Mouse (Mus musculus): ENCODE results near the gene Lclat1. TPM values are rescaled to one million over a fixed set of nuclear protein-coding genes. Genes with fewer than 3 reads are reported as not detected.

Lclat1 gene
- total and polyA plus RNA-seq, 3 experiments: 6.3 to 9.6 (median 7.0) TPM

GRCm38 (mm10) chr17:73271797-73272600, 164.2 kb downstream of the Lclat1 start:
- no peak overlapping the region for H3K4me2 ChIP-seq (ENCODE audit: insufficient read depth, low read depth, poor library complexity, severe bottlenecking)
- H3K79me2 ChIP-seq (replicated peaks; ENCODE audit: control insufficient read depth, extremely low read depth, insufficient read depth, poor library complexity, severe bottlenecking): no peaks in the 10 kb centered on the region
- H3K4me3 ChIP-seq (replicated peaks in 1 of 3; ENCODE audit: low read depth in 2 of 3, low read length in 2 of 3, poor library complexity in 1 of 3): no peak overlapping the region
- TF ChIP-seq ZC3H11A (IDR thresholded peaks at IDR 0.05; ENCODE audit: low read depth, low read length): no peak
- TF ChIP-seq BHLHE40 (IDR thresholded peaks at IDR 0.05; ENCODE audit: low read depth, low read length): no peak
- no peak for TF ChIP-seq KAT2A (IDR thresholded peaks at IDR 0.05; ENCODE audit: insufficient replicate concordance, low read length)
- no peak for TF ChIP-seq MYC (IDR thresholded peaks at IDR 0.05; ENCODE audit: low read depth, low read length)
- TF ChIP-seq ZNF384 (IDR thresholded peaks at IDR 0.05; ENCODE audit: low read depth, low read length): no peak
- no peak for TF ChIP-seq CHD1 (IDR thresholded peaks at IDR 0.05; ENCODE audit: low read depth, low read length)
- TF ChIP-seq POLR2A (IDR thresholded peaks at IDR 0.05; ENCODE audit: low read depth, low read length): no peak
- no peak for TF ChIP-seq E2F4 (IDR thresholded peaks at IDR 0.05; ENCODE audit: insufficient replicate concordance, low read depth, low read length)
- TF ChIP-seq RCOR1 (conservative IDR thresholded peaks at IDR 0.05; ENCODE audit: low read depth, low read length): no peak
- TF ChIP-seq NELFE (IDR thresholded peaks at IDR 0.05; ENCODE audit: low read depth, low read length): no peak
- TF ChIP-seq TBP (conservative IDR thresholded peaks at IDR 0.05; ENCODE audit: low read depth, low read length): no peak
- TF ChIP-seq ELF1 (IDR thresholded peaks at IDR 0.05; ENCODE audit: low read depth, low read length): no peak
- TF ChIP-seq MAX (IDR thresholded peaks at IDR 0.05; ENCODE audit: low read length): no peak
- no peak for TF ChIP-seq CHD2 (IDR thresholded peaks at IDR 0.05; ENCODE audit: low read length)
- TF ChIP-seq MXI1 (IDR thresholded peaks at IDR 0.05; ENCODE audit: low read depth, low read length): no peak
- TF ChIP-seq HCFC1 (IDR thresholded peaks at IDR 0.05; ENCODE audit: low read depth, low read length): no peak
- dilution Hi-C loops (cut with MboI; ENCODE audit: extremely low pct_ligation_motif_present, extremely low pct_unique_long_range_greater_than_20kb, low sequenced_read_pairs) (no loop called here), in situ Hi-C loops (cut with MboI; ENCODE audit: low pct_ligation_motif_present, low pct_unique_long_range_greater_than_20kb, low sequenced_read_pairs) (no loop called here)
- no peaks in the 10 kb centered on the region for H3K36me3 ChIP-seq (replicated peaks in 1 of 2; ENCODE audit: control insufficient read depth in 1 of 2, insufficient read depth in 1 of 2, low read length in 1 of 2)
- peak; percentile 25 for DNase-seq (ENCODE audit: extremely low read depth)
- no peak overlapping the region for H3K27ac ChIP-seq (ENCODE audit: insufficient read depth, low read depth)
- H3K9ac ChIP-seq (ENCODE audit: insufficient read depth, low read depth): no peak overlapping the region
- H3K27me3 ChIP-seq (replicated peaks): no peaks in the 10 kb centered on the region
- peaks cover 3% of the 10 kb centered on the region for H3K9me3 ChIP-seq (replicated peaks; ENCODE audit: low read length)
- H3K4me1 ChIP-seq (ENCODE audit: control insufficient read depth in 1 of 2, insufficient read depth in 2 of 2): peaks cover 22 to 32% of the 10 kb centered on the region in 2 experiments

DNA sequence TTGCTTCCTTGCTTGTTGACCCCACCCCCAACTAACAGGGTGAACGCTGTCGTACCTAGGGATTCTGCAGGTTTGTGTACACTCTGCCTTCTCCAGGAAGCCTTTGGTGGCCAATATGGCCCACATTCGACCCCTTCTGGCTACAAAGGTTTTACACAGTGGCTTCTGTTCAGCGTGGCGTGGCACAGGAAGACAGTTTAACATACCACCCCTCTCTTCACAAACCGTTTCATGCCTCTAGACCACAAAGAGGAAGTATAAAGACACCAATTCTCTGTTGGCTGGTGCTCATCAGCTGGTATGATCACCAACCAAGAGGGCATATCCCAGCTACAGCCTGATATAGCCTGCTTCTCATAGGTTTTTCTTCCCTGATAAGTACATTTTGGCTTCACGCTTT, 166.0 kb downstream of the Lclat1 start:
- H3K4me2 ChIP-seq (ENCODE audit: insufficient read depth, low read depth, poor library complexity, severe bottlenecking): no peak overlapping the region
- H3K4me1 ChIP-seq (ENCODE audit: control insufficient read depth in 1 of 2, insufficient read depth in 2 of 2): peaks cover 25 to 32% of the 10 kb centered on the region in 2 experiments
- TF ChIP-seq NRF1 (IDR thresholded peaks at IDR 0.05; ENCODE audit: low read depth, low read length) (no peak), RAD21 (IDR thresholded peaks at IDR 0.05; ENCODE audit: low read depth, low read length) (peak; percentile 46), MAFK (IDR thresholded peaks at IDR 0.05; ENCODE audit: insufficient replicate concordance, low read length) (no peak), MEF2A (IDR thresholded peaks at IDR 0.05; ENCODE audit: borderline replicate concordance, low read depth, low read length) (no peak), POLR2AphosphoS2 (IDR thresholded peaks at IDR 0.05; ENCODE audit: low read depth, low read length) (no peak), CTCF (conservative IDR thresholded peaks at IDR 0.05 in 1 of 2, IDR thresholded peaks at IDR 0.05 in 1 of 2; ENCODE audit: low read depth in 2 of 2, low read length in 2 of 2) (peak in 1 of 2 experiments; percentile 48; a peak in 2 of 4 replicates), USF2 (conservative IDR thresholded peaks at IDR 0.05; ENCODE audit: low read depth, low read length) (no peak), POLR2A (IDR thresholded peaks at IDR 0.05; ENCODE audit: low read depth, low read length) (no peak), ZC3H11A (IDR thresholded peaks at IDR 0.05; ENCODE audit: low read depth, low read length) (no peak), PAX5 (IDR thresholded peaks at IDR 0.05; ENCODE audit: low read length) (no peak), MAZ (IDR thresholded peaks at IDR 0.05; ENCODE audit: low read depth, low read length) (no peak), SMC3 (IDR thresholded peaks at IDR 0.05; ENCODE audit: low read depth, low read length) (peak; percentile 45), GABPA (IDR thresholded peaks at IDR 0.05; ENCODE audit: insufficient replicate concordance, low read depth, low read length) (no peak), ZKSCAN1 (IDR thresholded peaks at IDR 0.05; ENCODE audit: borderline replicate concordance, low read depth, low read length) (no peak), KAT2A (IDR thresholded peaks at IDR 0.05; ENCODE audit: insufficient replicate concordance, low read length) (no peak), SIN3A (IDR thresholded peaks at IDR 0.05; ENCODE audit: low read length) (no peak), TCF12 (IDR thresholded peaks at IDR 0.05; ENCODE audit: low read depth, low read length) (no peak), USF1 (IDR thresholded peaks at IDR 0.05; ENCODE audit: low read depth, low read length) (no peak), E2F4 (IDR thresholded peaks at IDR 0.05; ENCODE audit: insufficient replicate concordance, low read depth, low read length) (no peak), MYC (IDR thresholded peaks at IDR 0.05; ENCODE audit: low read depth, low read length) (peak; percentile 43; the same call in 1 of the 2 replicates), NELFE (IDR thresholded peaks at IDR 0.05; ENCODE audit: low read depth, low read length) (no peak), ZNF384 (IDR thresholded peaks at IDR 0.05; ENCODE audit: low read depth, low read length) (no peak), HCFC1 (IDR thresholded peaks at IDR 0.05; ENCODE audit: low read depth, low read length) (no peak)
- peak; percentile 80 for DNase-seq (ENCODE audit: extremely low read depth)
- no peak overlapping the region for H3K9ac ChIP-seq (ENCODE audit: insufficient read depth, low read depth)
- dilution Hi-C loops (cut with MboI; ENCODE audit: extremely low pct_ligation_motif_present, extremely low pct_unique_long_range_greater_than_20kb, low sequenced_read_pairs): no loop called here
- H3K4me3 ChIP-seq (replicated peaks in 1 of 3; ENCODE audit: low read depth in 2 of 3, low read length in 2 of 3, poor library complexity in 1 of 3): no peak overlapping the region
- H3K79me2 ChIP-seq (replicated peaks; ENCODE audit: control insufficient read depth, extremely low read depth, insufficient read depth, poor library complexity, severe bottlenecking): no peaks in the 10 kb centered on the region
- in situ Hi-C loops (cut with MboI; ENCODE audit: low pct_ligation_motif_present, low pct_unique_long_range_greater_than_20kb, low sequenced_read_pairs): no loop called here
- H3K27me3 ChIP-seq (replicated peaks): no peaks in the 10 kb centered on the region
- H3K9me3 ChIP-seq (replicated peaks; ENCODE audit: low read length): no peaks in the 10 kb centered on the region
- no peaks in the 10 kb centered on the region for H3K36me3 ChIP-seq (replicated peaks in 1 of 2; ENCODE audit: control insufficient read depth in 1 of 2, insufficient read depth in 1 of 2, low read length in 1 of 2)
- peak overlapping the region; percentile 17 for H3K27ac ChIP-seq (ENCODE audit: insufficient read depth, low read depth)

All from CH12.LX (cell line).